Mouse (Mus musculus): ENCODE results near the gene Ntn1. TPM values are rescaled to one million over a fixed set of nuclear protein-coding genes. Genes with fewer than 3 reads are reported as not detected.
A peak's percentile ranks its signal among the peaks of the same experiment; 100 is the strongest.

Ntn1 gene
- 2.5 and 3.2 TPM in 2 replicates for polyA plus RNA-seq (2014; fragmentation: Nextera tagmentation; extraction: Ambion mirVana)

GRCm38 (mm10) chr11:68400727-68401219, at the start of gene Ntn1:
Ntn1 (minus strand) TSS chr11:68400823.
- no peaks in the 10 kb centered on the region for H3K36me3 ChIP-seq (ENCODE audit: insufficient read depth)
- H3K4me2 ChIP-seq: peak within 1 kb of the TSS; percentile 97
- peak within 1 kb of the TSS; percentile 49 for H3K4me3 ChIP-seq (ENCODE audit: low read depth, low read length)
- no peak for ATAC-seq (ENCODE audit: insufficient read depth)
- no peak for DNase-seq
- peaks cover 5% of the 10 kb centered on the region; the same call in 1 of the 2 replicates for H3K4me1 ChIP-seq (ENCODE audit: insufficient read depth)
- no peaks in the 10 kb centered on the region for H3K9me3 ChIP-seq (ENCODE audit: low read depth, low read length)
- TF ChIP-seq CTCF (IDR thresholded peaks at IDR 0.05; ENCODE audit: low read depth): no peak
- peaks cover 63% of the 10 kb centered on the region for H3K27me3 ChIP-seq (ENCODE audit: insufficient read depth, low read length)
- H3K27ac ChIP-seq (ENCODE audit: low read depth): no peak within 1 kb of the TSS
- H3K9ac ChIP-seq: peak within 1 kb of the TSS; percentile 46
- WGBS: 2% methylated on average over 11 of the region's 11 CpGs

DNA sequence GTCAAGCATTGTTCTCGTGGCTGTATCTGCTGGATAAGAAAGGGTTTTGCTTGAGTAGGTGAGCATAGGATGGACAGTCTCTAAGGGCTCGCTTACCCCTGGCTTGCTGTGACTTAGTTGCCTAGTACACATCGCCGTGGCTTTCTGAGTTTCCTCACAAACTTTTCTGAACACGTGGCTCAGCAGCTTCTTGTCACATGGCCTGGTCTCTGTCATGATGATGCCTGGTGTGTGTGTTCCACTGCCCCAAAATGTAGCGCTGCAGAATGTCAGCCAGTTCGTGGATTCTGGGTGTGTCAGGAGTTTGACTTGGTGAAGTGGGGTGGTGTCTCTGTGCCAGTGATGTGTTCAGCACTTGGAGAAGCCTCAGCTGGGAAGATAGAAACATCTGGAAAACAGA, 47.7 kb upstream of the Ntn1 start:
- no peak for DNase-seq
- Histone ChIP-seq H3K4me1 (ENCODE audit: insufficient read depth) (0 out of 2 replicates have a peak, but pooled peaks cover 2% of the 10 kb centered on the region), H3K4me2 (no peak overlapping the region), H3K9ac (no peak overlapping the region), H3K27ac (ENCODE audit: low read depth) (no peak overlapping the region), H3K9me3 (ENCODE audit: low read depth, low read length) (no peaks in the 10 kb centered on the region), H3K4me3 (ENCODE audit: low read depth, low read length) (no peak overlapping the region), H3K27me3 (ENCODE audit: insufficient read depth, low read length) (no peaks in the 10 kb centered on the region), H3K36me3 (ENCODE audit: insufficient read depth) (no peaks in the 10 kb centered on the region)
- TF ChIP-seq CTCF (IDR thresholded peaks at IDR 0.05; ENCODE audit: low read depth): no peak
- 79% methylated on average over 7 of the region's 7 CpGs for WGBS
- ATAC-seq (ENCODE audit: insufficient read depth): no peak

DNA sequence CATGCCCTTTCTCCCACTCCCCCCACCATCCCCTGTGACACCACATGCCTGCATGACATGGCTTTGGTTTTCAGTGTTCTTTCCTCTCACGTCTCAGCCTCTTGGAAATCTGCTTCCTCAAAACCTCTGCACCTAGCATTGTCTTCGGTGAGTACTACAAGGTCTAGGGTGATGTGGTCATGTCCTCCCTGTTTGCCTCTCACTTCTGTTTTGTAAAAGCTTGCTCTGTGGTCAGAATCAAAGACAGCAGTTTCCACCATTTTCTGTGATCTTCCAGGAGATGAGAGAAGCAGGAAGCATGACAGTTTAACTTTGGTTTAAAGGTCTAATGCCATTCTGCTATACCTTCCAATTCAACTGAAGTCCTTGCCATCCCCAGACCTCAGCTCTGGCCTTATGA, 46.6 kb upstream of the Ntn1 start:
- no peak overlapping the region for H3K4me2 ChIP-seq
- 79% methylated on average over 2 of the region's 2 CpGs for WGBS
- ATAC-seq (ENCODE audit: insufficient read depth): no peak
- no peak for DNase-seq
- 0 out of 2 replicates have a peak, but pooled peaks cover 2% of the 10 kb centered on the region for H3K4me1 ChIP-seq (ENCODE audit: insufficient read depth)
- H3K27me3 ChIP-seq (ENCODE audit: insufficient read depth, low read length): no peaks in the 10 kb centered on the region
- no peaks in the 10 kb centered on the region for H3K36me3 ChIP-seq (ENCODE audit: insufficient read depth)
- no peaks in the 10 kb centered on the region for H3K9me3 ChIP-seq (ENCODE audit: low read depth, low read length)
- no peak overlapping the region for H3K4me3 ChIP-seq (ENCODE audit: low read depth, low read length)
- no peak for TF ChIP-seq CTCF (IDR thresholded peaks at IDR 0.05; ENCODE audit: low read depth)
- H3K9ac ChIP-seq: no peak overlapping the region
- no peak overlapping the region for H3K27ac ChIP-seq (ENCODE audit: low read depth)

DNA sequence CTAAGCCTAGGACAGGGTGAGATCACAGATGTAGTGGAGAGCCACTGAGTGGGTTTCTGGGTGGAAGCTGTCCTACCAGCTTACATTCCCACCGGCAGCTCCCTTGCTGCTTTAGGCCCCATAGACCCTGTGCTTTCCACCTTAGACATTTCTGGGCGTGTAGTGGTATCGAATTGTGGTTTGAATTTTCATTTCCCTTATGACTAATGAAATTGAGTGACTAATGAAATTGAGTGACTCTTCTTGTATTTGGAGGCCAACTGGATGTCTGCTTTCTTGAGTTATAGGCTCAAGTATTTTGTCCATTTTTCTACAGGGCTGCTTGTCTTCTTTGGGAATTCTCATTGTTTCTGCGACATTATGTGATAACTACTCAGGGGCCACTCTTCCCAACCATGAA, 45.9 kb upstream of the Ntn1 start:
- H3K36me3 ChIP-seq (ENCODE audit: insufficient read depth): no peaks in the 10 kb centered on the region
- no peak overlapping the region for H3K9ac ChIP-seq
- H3K4me1 ChIP-seq (ENCODE audit: insufficient read depth): 0 out of 2 replicates have a peak, but pooled peaks cover 2% of the 10 kb centered on the region
- 88% methylated on average over 4 of the region's 4 CpGs for WGBS
- DNase-seq (no peak), ATAC-seq (ENCODE audit: insufficient read depth) (no peak)
- no peaks in the 10 kb centered on the region for H3K9me3 ChIP-seq (ENCODE audit: low read depth, low read length)
- no peak overlapping the region for H3K4me2 ChIP-seq
- no peak overlapping the region for H3K4me3 ChIP-seq (ENCODE audit: low read depth, low read length)
- no peaks in the 10 kb centered on the region for H3K27me3 ChIP-seq (ENCODE audit: insufficient read depth, low read length)
- no peak for TF ChIP-seq CTCF (IDR thresholded peaks at IDR 0.05; ENCODE audit: low read depth)
- no peak overlapping the region for H3K27ac ChIP-seq (ENCODE audit: low read depth)

GRCm38 (mm10) chr11:68445901-68446300, 45.3 kb upstream of the Ntn1 start:
- no peak for TF ChIP-seq CTCF (IDR thresholded peaks at IDR 0.05; ENCODE audit: low read depth)
- WGBS: 80% methylated on average over 4 of the region's 4 CpGs
- Histone ChIP-seq H3K27ac (ENCODE audit: low read depth) (no peak overlapping the region), H3K27me3 (ENCODE audit: insufficient read depth, low read length) (no peaks in the 10 kb centered on the region), H3K36me3 (ENCODE audit: insufficient read depth) (no peaks in the 10 kb centered on the region), H3K9ac (no peak overlapping the region), H3K9me3 (ENCODE audit: low read depth, low read length) (no peaks in the 10 kb centered on the region), H3K4me3 (ENCODE audit: low read depth, low read length) (no peak overlapping the region), H3K4me2 (no peak overlapping the region), H3K4me1 (ENCODE audit: insufficient read depth) (no peaks in the 10 kb centered on the region)
- no peak for ATAC-seq (ENCODE audit: insufficient read depth)
- no peak for DNase-seq

DNA sequence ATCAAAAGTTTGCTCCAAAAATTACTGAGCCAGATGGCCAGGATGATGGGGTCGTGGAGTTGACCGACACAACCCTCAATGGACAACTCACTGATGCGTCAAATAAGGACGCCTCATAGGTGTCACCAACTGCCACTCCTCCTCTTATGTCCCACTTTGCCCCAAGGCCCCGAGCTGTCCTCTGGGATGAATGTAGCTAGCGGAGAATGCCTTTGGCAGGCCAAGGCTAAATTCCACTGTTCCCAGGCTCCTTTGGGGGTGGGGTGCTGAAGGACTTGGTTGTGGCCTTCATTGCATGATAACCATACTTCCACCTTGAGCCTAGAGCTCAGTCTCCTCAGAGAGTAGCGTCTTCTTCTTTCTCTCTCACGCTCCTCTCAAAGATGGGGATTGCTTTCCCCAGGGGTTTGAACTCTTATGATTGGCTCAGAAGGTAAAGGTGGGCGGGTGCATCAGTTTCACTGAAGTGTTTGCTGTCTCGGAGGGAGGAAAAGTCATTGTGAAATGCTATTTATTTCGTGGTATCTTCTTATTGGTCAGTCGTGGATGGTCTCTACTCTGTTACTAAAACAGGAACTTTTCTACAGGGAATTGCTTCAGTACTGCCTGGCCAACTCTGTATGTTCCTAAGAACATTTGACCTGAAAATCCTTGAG, 42.5 kb upstream of the Ntn1 start:
- TF ChIP-seq CTCF (IDR thresholded peaks at IDR 0.05; ENCODE audit: low read depth): no peak
- H3K4me1 ChIP-seq (ENCODE audit: insufficient read depth): no peaks in the 10 kb centered on the region
- H3K9me3 ChIP-seq (ENCODE audit: low read depth, low read length): no peaks in the 10 kb centered on the region
- H3K27ac ChIP-seq (ENCODE audit: low read depth): no peak overlapping the region
- H3K27me3 ChIP-seq (ENCODE audit: insufficient read depth, low read length): no peaks in the 10 kb centered on the region
- H3K36me3 ChIP-seq (ENCODE audit: insufficient read depth): no peaks in the 10 kb centered on the region
- no peak overlapping the region for H3K4me3 ChIP-seq (ENCODE audit: low read depth, low read length)
- no peak overlapping the region for H3K9ac ChIP-seq
- ATAC-seq (ENCODE audit: insufficient read depth) (no peak), DNase-seq (no peak)
- no peak overlapping the region for H3K4me2 ChIP-seq
- WGBS: 67% methylated on average over 12 of the region's 12 CpGs

DNA sequence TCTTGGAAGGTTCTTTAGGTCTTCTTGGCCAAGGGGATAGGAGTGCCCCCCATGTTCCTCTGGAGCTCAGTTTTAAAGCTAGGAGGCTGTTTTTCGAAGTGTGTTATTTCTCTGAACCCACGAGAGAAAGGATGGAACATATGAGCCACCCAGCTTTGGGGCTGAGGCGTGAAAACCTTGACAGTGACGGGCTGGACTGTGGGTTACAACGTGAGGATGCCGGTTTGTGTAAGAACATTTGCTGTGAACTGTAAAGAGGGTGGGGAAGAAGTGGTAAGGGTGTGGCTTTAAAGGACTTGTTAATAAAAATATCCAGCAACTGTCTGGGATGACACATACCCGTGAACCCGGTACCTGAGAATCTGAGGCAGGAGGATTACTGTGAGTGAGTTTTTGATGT, 41.7 kb upstream of the Ntn1 start:
- Histone ChIP-seq H3K4me2 (no peak overlapping the region), H3K9me3 (ENCODE audit: low read depth, low read length) (no peaks in the 10 kb centered on the region), H3K9ac (no peak overlapping the region), H3K27me3 (ENCODE audit: insufficient read depth, low read length) (no peaks in the 10 kb centered on the region), H3K4me3 (ENCODE audit: low read depth, low read length) (no peak overlapping the region), H3K27ac (ENCODE audit: low read depth) (no peak overlapping the region), H3K4me1 (ENCODE audit: insufficient read depth) (no peaks in the 10 kb centered on the region), H3K36me3 (ENCODE audit: insufficient read depth) (no peaks in the 10 kb centered on the region)
- DNase-seq (no peak), ATAC-seq (ENCODE audit: insufficient read depth) (no peak)
- 74% methylated on average over 8 of the region's 8 CpGs for WGBS
- no peak for TF ChIP-seq CTCF (IDR thresholded peaks at IDR 0.05; ENCODE audit: low read depth)

Measured in lung, embryonic 14.5 days (tissue).